Mouse (Mus musculus) stomach, postnatal 0 days (tissue): ENCODE results near the gene Prrt2.

Experiments
- CTCF ChIP-seq: IDR thresholded peaks from 2 replicates; pipeline ENCODE4 v1.5.1; 2016; ENCODE audit warnings: antibody characterized with exemption, low read depth, mild to moderate bottlenecking, moderate library complexity
- EP300 ChIP-seq: optimal IDR thresholded peaks from 2 replicates; pipeline ENCODE3; 2016; ENCODE audit warnings: antibody characterized with exemption

- TF ChIP-seq CTCF = no peak
- no peak for TF ChIP-seq EP300
Observed at GRCm38 (mm10) chr7:126975493-126975892, 45.5 kb downstream of the Prrt2 start.
